Mouse (Mus musculus): ENCODE measurements around the gene Olfr1457.

Gene Olfr1457

GRCm38 (mm10) chr19:13097791-13098190 lies at the start of gene Olfr1457:
Olfr1457 (minus strand) TSS chr19:13097891.
- DNase-seq (ENCODE audit: extremely low read depth, low read depth, low spot score) = no peak

- DNase-seq (ENCODE audit: extremely low read depth, low read depth, low spot score) = no peak
Observed at GRCm38 (mm10) chr19:13106675-13107074, 9.0 kb upstream of the Olfr1457 start, which contains the start of gene Olfr1458. Olfr1458 (minus strand) TSS chr19:13106775.

GRCm38 (mm10) chr19:13093908-13094307 lies 3.8 kb downstream of the Olfr1457 start:
- no peak for DNase-seq (ENCODE audit: extremely low read depth, low read depth, low spot score)

- no peak for DNase-seq (ENCODE audit: extremely low read depth, low read depth, low spot score)
Observed at GRCm38 (mm10) chr19:13060310-13060709, 37.4 kb downstream of the Olfr1457 start, which contains the start of gene Olfr1454. Olfr1454 (plus strand) TSS chr19:13060610.

All from fat pad, adult 2 months (tissue).